Mouse (Mus musculus) heart, embryonic 14.5 days (tissue): Measurements from ENCODE around the gene Ern1. TPM values are rescaled to one million over a fixed set of nuclear protein-coding genes. Genes with fewer than 3 reads are reported as not detected.

Experiments
- ATAC-seq: fragments of 200-750 bp; cut with Nextera tagmentation; 2 replicates; pipeline ENCODE4 v1.8.0; 2017; ENCODE audit warnings: low read depth, moderate TSS enrichment; ENCODE audit not compliant: insufficient number of reproducible peaks, insufficient read depth, low FRiP score
- H3K27ac ChIP-seq, 2 experiments: fragments of 200-500 bp in 1 of 2; fragments of 300-500 bp in 1 of 2; sonication (generic) in 1 of 2; replicated peaks in 1 of 2; 2 replicates each; pipeline ENCODE4 v1.5.1; 2012 to 2014; ENCODE audit warnings: low read depth in 2 of 2, low read length in 2 of 2, control low read depth in 1 of 2, mild to moderate bottlenecking in 1 of 2, mixed read lengths in 1 of 2; ENCODE audit not compliant: control insufficient read depth in 1 of 2, insufficient read depth in 1 of 2
- H3K27me3 ChIP-seq: fragments of 300-500 bp; sonication (generic); 2 replicates; pipeline ENCODE4 v1.6.1; 2014; ENCODE audit warnings: mild to moderate bottlenecking, low read length, control low read depth; ENCODE audit not compliant: control insufficient read depth, insufficient read depth
- H3K36me3 ChIP-seq: fragments of 300-500 bp; sonication (generic); 2 replicates; pipeline ENCODE4 v1.6.1; 2014; ENCODE audit warnings: mild to moderate bottlenecking, control low read depth, low read length, mixed read lengths; ENCODE audit not compliant: control insufficient read depth, insufficient read depth
- H3K4me1 ChIP-seq, 2 experiments: fragments of 200-500 bp in 1 of 2; fragments of 300-500 bp in 1 of 2; sonication (generic) in 1 of 2; 2 replicates each; pipeline ENCODE4 v1.6.1; 2012 to 2014; ENCODE audit warnings: low read length in 2 of 2, control low read depth in 1 of 2, mixed read lengths in 1 of 2; ENCODE audit not compliant: control insufficient read depth in 2 of 2, insufficient read depth in 2 of 2
- H3K4me2 ChIP-seq: fragments of 300-500 bp; sonication (generic); 2 replicates; pipeline ENCODE4 v1.6.1; 2014; ENCODE audit warnings: mild to moderate bottlenecking, low read length
- H3K4me3 ChIP-seq, 2 experiments: fragments of 200-500 bp in 1 of 2; fragments of 300-500 bp in 1 of 2; sonication (generic) in 1 of 2; 2 replicates each; pipeline ENCODE4 v1.5.1; 2012 to 2014; ENCODE audit warnings: low read length in 2 of 2, mild to moderate bottlenecking in 2 of 2, control low read depth in 1 of 2, low read depth in 1 of 2, moderate library complexity in 1 of 2; ENCODE audit not compliant: control insufficient read depth in 1 of 2, insufficient read depth in 1 of 2
- H3K9ac ChIP-seq: fragments of 300-500 bp; sonication (generic); 2 replicates; pipeline ENCODE4 v1.6.1; 2014; ENCODE audit warnings: mild to moderate bottlenecking, low read length
- H3K9me3 ChIP-seq: fragments of 300-500 bp; sonication (generic); 2 replicates; pipeline ENCODE4 v1.6.1; 2016; ENCODE audit warnings: low read length, control low read depth; ENCODE audit not compliant: control insufficient read depth
- WGBS: fragments of 180-500 bp; shearing (Covaris S2); extraction: QIAGEN DNeasy Blood & Tissue Kit; methylation state at CpG from one replicate; pipeline ENCODE4 v1.1.7; 2014; 5-methylcytosine and 5-hydroxymethylcytosine counted together
- polyA plus RNA-seq: library from polyadenylated mRNA; unstranded; fragments of >200 nt; fragmentation: Nextera tagmentation; extraction: Ambion mirVana; gene quantifications from 2 replicates; pipeline ENCODE4 v1.2.1, GENCODE M21; 2014

The Ern1 gene
- polyA plus RNA-seq, 1 experiment from 2014 or later = 4.8 TPM

DNA sequence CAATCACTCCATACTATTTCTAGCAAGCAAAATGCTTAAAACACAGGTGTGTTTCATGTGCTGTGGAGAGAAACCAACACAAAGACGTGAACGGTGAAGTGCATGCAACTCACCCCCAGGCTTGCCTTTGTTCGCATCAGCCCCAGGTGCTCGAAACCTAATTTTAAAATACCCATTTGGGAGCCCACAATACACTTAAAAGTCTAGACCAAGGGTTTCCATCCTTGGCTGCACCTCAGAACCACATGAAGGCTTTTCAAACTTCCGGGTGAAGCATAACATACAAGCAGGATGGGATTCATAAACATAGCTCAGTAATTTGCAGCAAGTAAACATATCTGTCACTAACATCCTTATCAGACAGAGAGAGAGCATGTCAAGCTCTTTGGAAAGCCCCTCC, 57.3 kb downstream of the Ern1 start:
- WGBS = 86% methylated on average over 5 of the region's 5 CpGs
- Histone ChIP-seq H3K27ac (no peak overlapping the region), H3K36me3 (peaks cover 11% of the 10 kb centered on the region), H3K4me3 (no peak overlapping the region), H3K27me3 (no peaks in the 10 kb centered on the region), H3K9me3 (no peaks in the 10 kb centered on the region), H3K9ac (no peak overlapping the region), H3K4me2 (no peak overlapping the region), H3K4me1 (no peaks in the 10 kb centered on the region; a peak in 2 of 4 replicates)
- no peak for ATAC-seq

DNA sequence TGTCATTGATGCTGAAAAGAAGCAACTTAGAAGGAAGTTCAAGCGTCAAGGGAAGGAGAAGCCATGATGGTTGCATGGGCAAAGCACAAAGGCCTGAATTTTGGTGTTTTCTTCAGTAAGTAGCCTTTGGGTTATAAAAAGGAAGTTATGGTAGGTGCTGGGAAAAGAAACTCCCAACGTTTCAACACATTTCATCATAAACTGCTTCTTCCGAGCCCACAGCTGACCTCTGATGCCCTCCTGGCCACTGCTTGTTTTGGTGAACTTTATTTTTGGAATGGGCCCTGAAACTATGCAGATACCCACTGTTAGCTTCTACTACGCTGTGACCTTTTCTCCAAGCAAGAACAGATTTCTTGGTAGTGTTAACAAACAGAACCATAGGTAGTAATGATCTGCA, 58.0 kb downstream of the Ern1 start:
- Histone ChIP-seq H3K4me2 (no peak overlapping the region), H3K27ac (no peak overlapping the region), H3K9me3 (no peaks in the 10 kb centered on the region), H3K27me3 (no peaks in the 10 kb centered on the region), H3K36me3 (peaks cover 15% of the 10 kb centered on the region), H3K9ac (no peak overlapping the region), H3K4me3 (no peak overlapping the region), H3K4me1 (no peaks in the 10 kb centered on the region; a peak in 2 of 4 replicates)
- 63% methylated on average over 4 of the region's 4 CpGs for WGBS
- ATAC-seq = no peak

DNA sequence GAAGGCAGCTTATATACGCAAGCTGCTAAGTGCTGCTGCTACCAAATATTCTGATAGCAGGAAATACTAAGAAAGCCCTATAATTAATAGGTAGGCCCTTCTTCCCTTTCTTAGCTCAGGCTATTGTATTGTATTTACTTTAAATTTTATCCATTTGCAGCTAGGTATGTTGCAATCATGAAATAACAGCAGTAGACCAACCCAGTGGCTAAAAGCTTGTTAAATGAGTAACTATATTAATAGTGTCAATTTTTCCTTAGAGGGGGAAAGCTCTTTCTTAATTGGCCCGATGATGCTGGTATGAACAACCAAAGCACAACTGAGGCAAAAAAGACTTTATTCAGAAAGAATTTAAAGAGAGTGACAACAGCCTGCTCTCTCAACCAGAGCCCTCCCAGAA, 59.1 kb downstream of the Ern1 start:
- Histone ChIP-seq H3K9me3 (no peaks in the 10 kb centered on the region), H3K4me1 (no peaks in the 10 kb centered on the region; a peak in 2 of 4 replicates), H3K9ac (no peak overlapping the region), H3K36me3 (peaks cover 12% of the 10 kb centered on the region), H3K4me2 (no peak overlapping the region), H3K27me3 (no peaks in the 10 kb centered on the region), H3K4me3 (no peak overlapping the region), H3K27ac (no peak overlapping the region)
- 89% methylated on average over 2 of the region's 2 CpGs for WGBS
- no peak for ATAC-seq

DNA sequence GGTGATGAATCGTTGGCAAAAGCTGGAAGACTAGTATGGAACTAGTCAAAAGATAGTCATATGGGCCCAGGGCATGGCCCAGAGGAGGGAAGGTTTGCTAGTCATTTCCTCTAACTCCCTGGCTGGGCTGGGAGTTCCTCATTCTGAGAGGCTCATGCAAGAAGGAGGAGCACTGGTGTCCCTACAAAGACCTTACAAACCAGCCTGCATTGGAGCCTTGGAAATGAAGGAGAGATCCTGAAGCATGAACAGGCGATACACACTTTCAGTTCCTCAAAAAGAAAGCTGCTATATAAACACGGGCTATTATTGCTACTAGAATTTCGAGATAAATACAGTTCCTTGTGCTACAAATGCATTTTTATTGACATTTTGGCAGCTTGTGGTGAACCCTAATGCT, 59.5 kb downstream of the Ern1 start:
- Histone ChIP-seq H3K4me3 (no peak overlapping the region), H3K9ac (no peak overlapping the region), H3K36me3 (peaks cover 14% of the 10 kb centered on the region), H3K27me3 (no peaks in the 10 kb centered on the region), H3K27ac (no peak overlapping the region), H3K4me2 (no peak overlapping the region), H3K4me1 (peaks cover 0 to 2% of the 10 kb centered on the region in 2 experiments; a peak in 3 of 4 replicates), H3K9me3 (no peaks in the 10 kb centered on the region)
- 78% methylated on average over 4 of the region's 4 CpGs for WGBS
- no peak for ATAC-seq

DNA sequence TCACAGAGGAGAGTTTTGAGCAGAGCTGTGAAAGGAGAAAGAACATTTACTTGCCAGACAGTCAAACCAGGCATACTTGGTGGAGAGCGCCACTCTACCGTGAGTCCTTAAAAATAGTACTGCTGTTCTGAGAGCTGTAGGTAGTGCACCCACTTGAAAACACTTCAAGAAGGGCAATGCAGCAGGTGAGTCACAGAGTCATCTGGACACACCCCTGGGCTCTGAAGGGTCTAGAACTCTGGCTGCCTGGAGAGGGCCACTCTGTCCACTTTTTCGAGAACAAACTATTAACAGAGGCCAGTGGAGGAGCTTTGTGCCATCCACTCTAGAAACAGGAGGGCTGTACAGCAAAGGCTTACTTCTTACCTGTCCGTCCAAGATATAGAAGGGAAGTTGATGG, 61.2 kb downstream of the Ern1 start:
- Histone ChIP-seq H3K4me1 (peaks cover 0 to 4% of the 10 kb centered on the region in 2 experiments; a peak in 3 of 4 replicates), H3K36me3 (peaks cover 20% of the 10 kb centered on the region), H3K9ac (no peak overlapping the region), H3K4me2 (no peak overlapping the region), H3K9me3 (no peaks in the 10 kb centered on the region), H3K27me3 (no peaks in the 10 kb centered on the region), H3K27ac (no peak overlapping the region), H3K4me3 (no peak overlapping the region)
- ATAC-seq = no peak
- 51% methylated on average over 4 of the region's 4 CpGs for WGBS

DNA sequence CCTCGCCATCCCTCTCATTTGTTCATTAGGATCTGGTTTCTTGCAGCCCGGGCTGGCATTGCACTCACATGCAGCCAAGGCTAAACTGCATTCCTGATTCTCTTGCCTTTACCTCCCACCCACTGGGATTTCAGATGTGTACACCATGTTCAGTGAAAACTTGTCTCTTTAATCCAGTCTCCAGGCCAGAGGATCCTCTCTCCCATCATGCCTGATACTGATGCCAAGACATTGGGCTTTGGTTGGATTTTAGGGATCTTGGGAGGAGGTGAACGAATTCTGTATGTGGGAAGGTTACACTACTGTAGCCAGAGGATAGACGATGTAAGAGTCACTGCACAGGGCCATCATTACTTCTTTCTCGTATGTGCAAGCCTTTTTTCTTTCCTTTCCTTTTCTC, 62.5 kb downstream of the Ern1 start:
- no peak overlapping the region for H3K27ac ChIP-seq
- peaks cover 0 to 4% of the 10 kb centered on the region in 2 experiments; a peak in 3 of 4 replicates for H3K4me1 ChIP-seq
- peaks cover 21% of the 10 kb centered on the region for H3K36me3 ChIP-seq
- no peak overlapping the region for H3K4me2 ChIP-seq
- H3K4me3 ChIP-seq = no peak overlapping the region
- 89% methylated on average over 5 of the region's 5 CpGs for WGBS
- no peak for ATAC-seq
- no peaks in the 10 kb centered on the region for H3K9me3 ChIP-seq
- no peak overlapping the region for H3K9ac ChIP-seq
- H3K27me3 ChIP-seq = no peaks in the 10 kb centered on the region

DNA sequence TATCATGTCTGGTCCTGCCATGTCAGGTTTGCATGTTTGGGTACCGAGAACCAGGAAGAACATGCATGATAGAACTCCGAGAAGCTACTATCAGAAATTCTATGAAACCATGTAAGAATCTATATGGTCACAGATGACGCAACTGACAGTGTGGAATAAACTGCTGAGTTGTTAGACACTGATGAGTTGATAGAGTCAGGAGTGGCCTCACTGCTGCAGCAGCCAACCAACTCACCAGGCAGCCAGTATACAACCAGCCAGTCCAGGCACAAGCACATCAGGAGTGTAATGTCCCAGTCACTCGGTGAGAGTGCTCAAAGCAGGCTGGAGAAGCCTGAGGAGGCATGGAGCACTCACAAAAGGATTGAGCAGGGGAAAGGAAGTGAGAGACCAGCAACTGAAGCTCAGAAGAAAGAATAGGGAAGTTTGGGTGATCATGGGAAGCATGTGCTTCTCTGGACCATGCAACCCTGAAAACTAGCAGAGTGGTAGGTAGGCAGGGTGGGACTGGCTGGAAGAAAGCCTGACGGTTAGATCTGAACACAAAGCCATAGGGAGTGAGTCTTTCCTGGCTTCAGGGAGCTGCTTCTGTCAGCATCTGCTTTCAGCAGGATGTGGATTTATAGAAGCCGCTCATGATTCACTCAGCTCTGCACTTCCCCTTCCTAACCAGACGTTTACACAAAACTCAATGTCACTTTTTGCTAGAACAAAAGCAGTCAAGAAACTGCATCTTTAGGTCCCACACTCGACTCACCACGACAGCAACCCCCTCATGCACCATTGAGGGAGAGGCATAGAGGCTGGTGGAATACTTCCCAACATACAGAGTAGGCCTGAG, 68.2 kb downstream of the Ern1 start:
- no peak; the same call in 1 of the 2 replicates for ATAC-seq
- WGBS = 70% methylated on average over 9 of the region's 9 CpGs
- Histone ChIP-seq H3K4me1 (peaks cover 0 to 4% of the 10 kb centered on the region in 2 experiments; a peak in 1 of 4 replicates), H3K27ac (peak overlapping the region in 1 of 2 experiments; percentile 9; a peak in 1 of 4 replicates), H3K9me3 (no peaks in the 10 kb centered on the region), H3K4me2 (no peak overlapping the region), H3K9ac (no peak overlapping the region), H3K4me3 (no peak overlapping the region), H3K36me3 (peaks cover 22% of the 10 kb centered on the region; the same call in 1 of the 2 replicates), H3K27me3 (no peaks in the 10 kb centered on the region)
